Comparison of ENCODE assay signal across 28 mouse cellular contexts in genomic region chr3:81929073-81929472, GRCm38 (mm10). TPM values are rescaled to one million over a fixed set of nuclear protein-coding genes. Genes with fewer than 3 reads are reported as not detected.
"Had no signal": no experiment of that assay in that cellular context is flagged by ENCODE, and none has a peak within 500 bp of the region (broad histone marks: within the 10 kb centered on the region; RNA-seq: fewer than 3 reads in every experiment).

No protein-coding gene starts in this region.

- H3K4me2 ChIP-seq: heart, embryonic 13.5 days; heart, embryonic 15.5 days; hindbrain, embryonic 13.5 days; hindbrain, embryonic 15.5 days; intestine, embryonic 15.5 days; limb, embryonic 12.5 days; liver, embryonic 11.5 days had no signal

- DNase-seq: gastrocnemius, postnatal 14 days; gastrocnemius, postnatal 36 days; heart, adult 11 months; heart, adult 2 months; heart, postnatal 14 days; heart, postnatal 36 days; kidney, adult 18-20 months; kidney, adult 8-10 months; kidney, postnatal 10 days; kidney, postnatal 25 days; kidney, postnatal 4 days; liver had no signal

- H3K9me3 ChIP-seq: heart, embryonic 13.5 days; heart, embryonic 15.5 days; hindbrain, embryonic 13.5 days; hindbrain, embryonic 15.5 days; intestine, embryonic 15.5 days; limb, embryonic 10.5 days; limb, embryonic 12.5 days had no signal

- H3K36me3 ChIP-seq: heart, embryonic 13.5 days; heart, embryonic 15.5 days; hindbrain, embryonic 13.5 days; hindbrain, embryonic 15.5 days; intestine, embryonic 15.5 days; limb, embryonic 10.5 days; limb, embryonic 12.5 days had no signal

- H3K27ac ChIP-seq: heart, adult 2 months; heart, embryonic 13.5 days; heart, embryonic 15.5 days; hindbrain, embryonic 13.5 days; hindbrain, embryonic 15.5 days; intestine, embryonic 15.5 days; layer of hippocampus, adult 2 months; left cerebral cortex, adult 2 months; limb, embryonic 10.5 days; limb, embryonic 12.5 days had no signal

- ATAC-seq: inflammation-experienced regulatory T-cells, adult 6 months; intestine, embryonic 15.5 days; intestine, postnatal 0 days had no signal

- H3K27me3 ChIP-seq: heart, embryonic 13.5 days; heart, embryonic 15.5 days; hindbrain, embryonic 13.5 days; hindbrain, embryonic 15.5 days; intestine, embryonic 15.5 days; limb, embryonic 12.5 days had no signal

- H3K4me3 ChIP-seq: heart, adult 2 months; heart, embryonic 13.5 days; heart, embryonic 15.5 days; hindbrain, embryonic 13.5 days; hindbrain, embryonic 15.5 days; intestine, embryonic 15.5 days; layer of hippocampus, adult 2 months; left cerebral cortex, adult 2 months; limb, embryonic 10.5 days; limb, embryonic 12.5 days had no signal

- H3K4me1 ChIP-seq: intestine, embryonic 15.5 days had no signal

- H3K9ac ChIP-seq: heart, embryonic 13.5 days; heart, embryonic 15.5 days; hindbrain, embryonic 13.5 days; hindbrain, embryonic 15.5 days; intestine, embryonic 15.5 days; limb, embryonic 12.5 days had no signal

RNA-seq across cellular contexts. Expression of gene Tdo2, which starts 46.9 kb away (rescaled TPM):
- polyA plus RNA-seq: heart, adult 2 months had no signal

RNA-seq across cellular contexts. Expression of gene Asic5, which starts 53.0 kb away (rescaled TPM):
- polyA plus RNA-seq: heart, adult 2 months; heart, embryonic 13.5 days; heart, embryonic 15.5 days; heart, postnatal 0 days; hindbrain, embryonic 11.5 days; hindbrain, embryonic 13.5 days; hindbrain, embryonic 15.5 days; inflammation-experienced regulatory T-cells, adult 6 months; kidney, embryonic 14.5 days; limb, embryonic 10.5 days; limb, embryonic 12.5 days; limb, embryonic 14.5 days; liver, embryonic 11.5 days had no signal
